Mouse (Mus musculus) v-Abl transformed pro-B cells (cell line): ENCODE results near the gene Mast4.

Experiments
- in situ Hi-C, 2 experiments: fragments of 400-800 bp; cut with MboI; formaldehyde crosslinking; loops; one replicate each; pipeline ENCODE4 v1.15.1; 2025; ENCODE audit not compliant: unreplicated experiment in 2 of 2

The Mast4 gene

DNA sequence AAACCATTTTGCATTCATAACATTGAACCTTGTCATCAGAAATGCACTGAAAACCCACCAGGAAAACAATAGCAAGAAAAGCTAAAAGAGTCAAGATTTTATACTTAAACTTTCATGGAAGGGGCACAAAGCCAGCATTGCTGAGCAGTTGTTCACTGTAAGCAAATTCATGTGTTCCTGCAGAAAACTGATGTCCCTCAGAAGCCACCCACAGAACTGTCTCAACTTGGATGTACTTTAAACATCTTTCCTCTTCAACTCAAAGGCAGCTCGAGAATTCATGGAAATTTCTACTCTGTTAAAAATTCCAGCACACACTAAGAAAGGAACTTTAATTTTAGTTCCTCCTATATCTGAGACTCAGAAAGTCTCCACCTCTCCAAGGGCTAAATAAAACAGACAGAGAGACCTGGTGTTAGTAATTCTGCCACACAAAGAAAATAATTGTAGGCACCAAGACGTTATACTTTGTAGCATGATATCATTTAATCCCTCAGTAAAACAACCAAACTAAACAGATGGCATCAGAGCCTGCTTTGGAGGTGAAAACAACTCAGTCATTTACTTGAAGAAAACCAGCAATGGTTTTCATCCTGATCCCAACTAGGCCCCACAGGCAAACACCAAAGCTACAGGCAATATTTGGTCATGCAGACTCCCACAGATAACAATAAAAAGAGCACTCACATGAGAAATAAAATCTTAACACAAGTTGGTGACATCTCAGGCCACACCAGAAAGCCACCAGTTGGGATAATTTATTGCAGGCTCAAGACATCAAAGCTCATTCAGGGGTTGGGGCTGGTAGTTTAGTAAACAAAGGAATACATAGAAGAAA is 134.3 kb downstream of the Mast4 start:
- in situ Hi-C loops = loop anchor here in 1 of 2 experiments (25.0 kb wide), 1 partner anchor 887 kb away; no protein-coding TSS in a partner anchor

DNA sequence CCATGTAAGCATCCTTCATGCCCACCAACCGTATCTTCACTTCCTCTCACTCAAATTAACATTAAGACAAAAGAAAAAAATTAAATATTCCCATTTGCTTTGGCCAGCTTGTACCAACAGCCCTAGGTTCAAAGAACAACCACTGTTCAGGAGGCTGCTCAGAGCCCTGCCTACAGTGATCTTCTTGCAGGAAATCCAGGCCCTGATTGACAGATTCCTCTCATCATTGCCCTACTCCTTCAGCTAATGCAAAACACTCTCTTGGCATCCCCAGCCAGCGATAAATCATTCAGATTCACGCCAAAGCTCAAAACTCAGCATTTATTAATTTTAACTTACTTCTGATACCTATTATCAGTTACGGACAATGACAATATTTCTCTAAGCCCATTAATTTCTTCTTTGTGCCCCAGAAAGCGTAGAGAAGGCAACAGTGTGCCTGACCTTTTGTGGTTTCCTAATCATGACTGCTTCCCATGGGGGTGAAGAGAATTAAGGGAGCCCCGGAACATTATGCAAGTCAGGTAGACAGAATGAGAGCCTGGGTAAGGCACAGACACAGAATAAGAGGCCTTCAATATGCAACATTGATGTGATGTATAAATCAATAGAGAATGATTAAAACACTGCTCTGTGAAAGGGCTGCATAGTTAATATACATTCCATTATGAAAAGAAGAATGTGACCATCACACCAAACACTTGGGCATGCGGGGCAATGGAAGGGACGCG is 135.9 kb downstream of the Mast4 start:
- in situ Hi-C loops = loop anchor here in 1 of 2 experiments (25.0 kb wide), 1 partner anchor 889 kb away; no protein-coding TSS in a partner anchor

DNA sequence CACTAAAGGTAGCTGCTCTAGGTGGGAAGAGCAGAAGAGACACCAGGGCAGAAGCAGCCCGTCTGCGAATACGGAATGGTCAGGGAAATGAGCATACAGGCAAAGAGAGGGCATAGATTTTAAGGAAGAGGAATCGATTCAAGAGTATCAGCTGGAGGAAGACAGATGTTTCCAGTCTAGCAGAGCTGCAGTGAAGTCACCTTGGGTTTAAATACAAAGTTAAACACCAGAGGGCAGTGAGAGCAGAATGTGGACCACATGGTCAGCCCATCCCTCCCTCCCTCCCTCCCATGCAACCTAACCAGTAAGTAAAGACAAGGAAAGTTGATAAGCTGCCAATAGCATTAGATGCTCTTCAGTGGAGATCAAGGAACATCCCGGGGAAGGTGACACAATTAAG is 138.0 kb downstream of the Mast4 start:
- in situ Hi-C loops = loop anchor here in 1 of 2 experiments (25.0 kb wide), 1 partner anchor 891 kb away; no protein-coding TSS in a partner anchor

DNA sequence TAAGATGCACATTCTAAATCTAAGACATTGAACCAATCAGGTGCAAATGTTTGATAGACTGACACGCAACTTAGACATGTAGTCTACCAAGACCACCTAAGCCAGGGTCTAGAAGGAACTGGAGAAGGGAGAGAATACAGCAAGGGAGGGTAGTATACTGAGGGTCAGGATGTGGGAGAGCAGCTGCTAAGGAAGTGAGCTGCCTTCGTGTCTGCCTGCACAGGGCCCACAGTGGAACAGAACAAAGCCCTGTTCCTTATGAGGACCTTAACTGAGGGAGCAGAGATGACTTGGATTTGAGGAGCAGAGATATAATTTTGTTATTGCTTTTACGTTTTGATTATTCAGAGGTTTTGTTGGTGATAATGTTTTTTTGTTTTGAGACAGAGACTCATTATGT is 138.4 kb downstream of the Mast4 start:
- in situ Hi-C loops = loop anchor here in 1 of 2 experiments (25.0 kb wide), 1 partner anchor 891 kb away; no protein-coding TSS in a partner anchor

DNA sequence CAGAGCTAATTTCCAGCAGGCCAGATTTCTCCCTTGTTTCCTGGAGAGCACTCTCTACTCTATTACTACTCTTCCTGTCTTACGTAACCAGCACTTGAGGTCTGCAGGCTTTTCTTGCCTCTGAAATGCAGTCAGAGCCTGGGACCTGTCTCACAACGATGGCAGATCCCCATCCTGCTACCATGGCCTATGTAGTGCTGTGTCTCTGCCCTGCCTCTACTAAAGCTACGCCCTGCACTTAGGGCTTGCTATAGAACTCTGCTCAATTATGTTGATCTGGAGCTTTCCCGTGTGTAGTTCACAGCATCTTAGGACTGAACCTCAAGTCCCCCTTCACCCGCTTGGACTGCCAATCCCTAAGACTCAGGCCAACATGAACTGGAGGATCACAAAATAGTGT is 150.7 kb downstream of the Mast4 start:
- in situ Hi-C loops = loop anchor here in 1 of 2 experiments (25.0 kb wide), 1 partner anchor 904 kb away; no protein-coding TSS in a partner anchor

DNA sequence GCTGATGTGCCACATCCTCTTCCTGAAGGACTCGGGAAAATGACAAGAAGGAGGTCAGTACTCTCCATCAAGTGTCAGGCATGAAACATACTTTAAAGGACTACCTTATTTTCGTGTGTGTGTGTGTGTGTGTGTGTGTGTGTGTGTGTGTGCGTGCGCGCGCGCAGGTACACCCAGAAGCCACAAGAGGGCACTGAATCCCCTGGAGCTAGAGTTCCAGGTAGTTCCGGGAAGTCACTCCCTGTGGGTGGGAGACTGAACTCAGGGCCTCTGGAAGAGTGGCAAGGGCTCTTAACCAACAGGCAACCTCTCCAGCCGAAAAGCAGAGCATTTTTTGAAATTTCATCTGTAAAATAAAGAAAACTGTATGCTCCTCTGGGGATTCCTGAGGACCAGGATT is 152.5 kb downstream of the Mast4 start:
- in situ Hi-C loops = loop anchor here in 1 of 2 experiments (25.0 kb wide), 1 partner anchor 905 kb away; no protein-coding TSS in a partner anchor

DNA sequence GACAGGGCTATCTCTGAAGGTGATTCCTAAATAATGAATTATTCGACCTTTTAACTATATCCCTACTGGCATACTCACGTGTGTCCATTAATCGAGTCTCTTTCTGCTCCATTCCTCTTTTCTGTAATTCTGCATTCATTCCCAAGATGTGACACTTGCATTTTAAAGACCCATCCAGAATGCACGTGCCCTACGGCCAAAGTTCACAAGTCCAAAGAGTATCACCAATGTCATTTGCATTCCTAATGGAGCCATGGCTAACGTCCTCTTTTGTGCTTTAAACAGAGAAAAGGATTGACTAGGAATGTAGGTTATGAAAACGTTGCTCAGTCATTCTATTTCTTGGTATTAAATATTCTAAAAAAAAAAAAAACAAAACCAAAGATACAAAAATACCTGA is 157.4 kb downstream of the Mast4 start:
- in situ Hi-C loops = loop anchor here in 1 of 2 experiments (25.0 kb wide), 1 partner anchor 910 kb away; no protein-coding TSS in a partner anchor

DNA sequence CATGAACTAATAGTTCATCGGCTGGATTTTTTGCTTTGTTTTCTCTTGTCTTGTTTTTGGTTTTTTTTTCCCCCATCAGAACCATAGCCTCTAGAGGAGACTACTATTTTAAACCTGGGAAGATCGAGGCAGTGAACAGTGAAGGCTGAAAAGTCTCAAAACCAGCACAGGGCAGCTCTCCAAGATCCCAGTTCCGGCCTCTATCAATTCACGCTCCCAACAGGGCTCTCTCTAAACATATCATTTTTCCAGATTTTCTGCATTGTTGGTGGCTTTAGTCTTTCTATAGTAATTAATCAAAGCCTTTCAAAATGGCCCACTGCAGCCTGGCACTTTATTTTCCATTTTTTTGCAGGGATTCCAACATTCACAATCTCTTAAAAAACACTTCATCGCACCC is 159.9 kb downstream of the Mast4 start:
- in situ Hi-C loops = loop anchor here in 1 of 2 experiments (5.0 kb wide), 1 partner anchor 463 kb away; no protein-coding TSS in a partner anchor

DNA sequence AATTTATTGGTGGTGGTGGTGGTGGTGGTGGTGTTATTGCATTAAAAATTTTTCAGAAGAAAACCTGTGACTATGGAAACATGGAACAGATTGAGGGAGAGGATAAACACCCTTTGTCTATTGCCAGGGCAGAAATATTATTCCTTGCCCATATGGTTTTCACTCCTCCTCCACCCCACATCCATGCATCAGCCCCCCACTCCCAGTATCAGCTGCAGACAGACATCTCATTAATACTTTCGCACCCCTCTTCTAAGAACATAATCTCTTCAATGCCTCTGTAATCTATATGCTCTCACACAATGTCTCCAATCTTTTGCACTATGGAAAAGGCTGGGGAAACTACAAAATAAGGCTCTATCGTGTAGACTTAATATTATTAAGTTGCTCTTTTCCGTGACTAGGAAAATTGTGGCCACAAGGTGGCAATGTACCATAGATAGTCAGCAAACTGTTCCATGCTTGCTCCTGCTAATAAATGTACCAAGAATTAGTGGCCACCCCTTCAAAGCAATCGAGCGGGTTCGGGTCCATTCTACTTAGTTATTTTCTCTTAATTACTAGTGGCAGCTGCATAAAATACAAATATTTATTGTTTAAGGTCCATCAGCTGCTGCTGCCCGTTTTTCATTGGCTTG is 160.6 kb downstream of the Mast4 start:
- in situ Hi-C loops = loop anchor here in 1 of 2 experiments (5.0 kb wide), 1 partner anchor 464 kb away; no protein-coding TSS in a partner anchor

DNA sequence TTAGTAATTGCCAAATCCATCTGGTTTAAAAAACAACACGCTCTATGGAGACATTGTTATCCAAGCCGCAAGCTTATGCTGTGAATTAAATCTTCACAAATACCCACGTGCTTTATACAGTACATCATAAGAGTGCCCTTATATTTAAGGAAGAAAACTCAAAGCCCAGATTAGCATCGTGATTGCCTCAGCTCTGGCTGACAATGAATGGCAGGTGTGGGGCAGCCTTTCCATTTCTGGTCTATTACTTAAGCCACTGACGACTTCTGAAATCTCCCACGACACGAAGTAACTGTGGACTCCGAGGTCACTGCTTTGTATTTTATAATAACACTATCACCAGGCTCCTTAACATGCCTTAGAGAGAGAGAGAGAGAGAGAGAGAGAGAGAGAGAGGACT is 182.4 kb downstream of the Mast4 start:
- in situ Hi-C loops = no loop called here

DNA sequence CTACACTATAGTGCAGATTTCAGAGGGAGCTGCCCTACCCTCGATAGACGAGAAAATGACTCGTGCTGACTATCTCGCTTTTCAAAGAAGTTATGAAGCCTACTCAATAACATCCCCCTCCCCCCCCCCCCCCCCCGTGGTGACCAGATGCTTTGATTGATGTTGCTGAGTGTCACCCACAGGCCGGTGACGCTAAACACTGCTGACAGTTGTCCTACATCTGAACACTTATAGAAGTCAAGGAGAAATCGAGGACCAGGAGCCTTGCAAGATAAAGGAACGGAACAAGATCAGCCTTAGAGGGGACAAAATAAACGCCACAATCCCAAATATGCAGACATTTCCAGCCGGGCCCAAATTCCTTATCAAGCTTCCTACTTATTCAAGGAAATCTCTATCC is 183.1 kb downstream of the Mast4 start:
- in situ Hi-C loops = no loop called here

DNA sequence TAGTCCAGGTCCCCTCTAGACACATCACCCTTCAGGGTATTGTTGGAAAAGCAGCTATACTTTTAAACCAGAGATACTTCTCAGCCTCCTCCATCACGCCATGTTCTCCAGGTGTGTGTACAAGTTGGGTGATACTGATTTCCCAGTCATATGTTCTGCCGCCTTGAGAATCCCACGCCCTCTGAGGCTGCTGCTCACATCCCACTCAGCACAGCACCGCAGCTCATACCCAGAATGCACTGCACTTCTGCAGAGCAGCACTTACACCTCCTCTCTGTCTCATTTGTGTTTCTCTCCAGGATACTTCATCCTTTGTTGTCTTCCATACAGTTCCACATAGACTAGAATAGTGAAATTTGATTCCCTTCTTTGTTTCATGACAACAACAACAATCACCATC is 183.6 kb downstream of the Mast4 start:
- in situ Hi-C loops = no loop called here

DNA sequence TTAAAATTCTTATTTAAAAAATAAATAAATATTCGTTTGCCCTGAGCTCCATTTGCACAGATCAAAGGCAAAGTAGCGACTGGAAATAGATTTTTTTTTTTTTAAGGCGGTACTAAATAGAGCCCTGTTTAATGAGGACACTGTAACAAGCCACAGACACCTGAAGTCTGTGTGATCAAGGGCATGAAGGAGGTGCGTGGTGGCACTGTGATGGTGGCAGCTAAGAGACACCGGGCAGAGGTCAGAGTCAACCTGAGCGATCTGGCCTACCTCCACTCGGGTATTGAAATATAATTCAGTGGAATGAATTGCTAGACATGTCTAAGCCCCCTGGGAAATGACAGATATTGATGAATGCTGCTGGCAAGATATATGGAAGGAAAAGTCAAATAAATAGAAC is 184.9 kb downstream of the Mast4 start:
- in situ Hi-C loops = no loop called here

DNA sequence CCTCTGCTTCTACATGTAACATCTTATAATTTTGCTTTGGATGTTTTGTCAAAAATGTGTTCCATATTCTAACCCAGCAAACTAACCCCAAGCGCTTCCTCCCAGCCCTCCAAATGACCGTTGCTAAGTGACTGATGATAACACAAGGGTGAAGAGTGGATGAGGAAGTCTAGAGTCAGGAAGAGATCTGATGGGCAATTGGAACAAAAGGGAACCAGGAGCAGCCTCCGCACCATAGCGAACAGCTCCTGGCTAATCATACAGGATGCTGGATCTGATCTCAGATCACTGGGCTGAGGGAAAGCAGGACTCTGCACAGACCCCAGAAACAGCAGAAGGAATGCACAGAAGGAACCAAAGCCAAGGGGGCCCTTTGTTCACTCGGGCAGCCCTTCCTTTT is 190.0 kb downstream of the Mast4 start:
- in situ Hi-C loops = no loop called here

DNA sequence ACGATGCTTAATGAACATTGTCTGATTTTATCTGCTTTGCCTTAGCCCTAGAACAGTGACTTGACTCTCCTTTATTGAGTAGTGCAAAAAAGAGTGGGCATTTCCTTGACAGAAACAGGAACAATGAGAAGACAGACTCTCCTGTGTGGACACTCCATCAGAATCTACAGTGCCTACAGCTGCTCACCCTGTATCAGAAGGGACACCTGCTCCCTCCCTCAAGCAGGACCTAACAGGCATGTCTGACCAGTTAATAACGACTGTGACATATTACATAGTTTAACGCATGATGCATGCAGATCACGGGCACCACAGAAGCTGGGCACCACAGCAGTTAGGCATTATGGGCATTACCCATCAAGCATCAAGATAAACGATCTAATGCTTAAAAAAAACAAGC is 193.0 kb downstream of the Mast4 start:
- in situ Hi-C loops = no loop called here

DNA sequence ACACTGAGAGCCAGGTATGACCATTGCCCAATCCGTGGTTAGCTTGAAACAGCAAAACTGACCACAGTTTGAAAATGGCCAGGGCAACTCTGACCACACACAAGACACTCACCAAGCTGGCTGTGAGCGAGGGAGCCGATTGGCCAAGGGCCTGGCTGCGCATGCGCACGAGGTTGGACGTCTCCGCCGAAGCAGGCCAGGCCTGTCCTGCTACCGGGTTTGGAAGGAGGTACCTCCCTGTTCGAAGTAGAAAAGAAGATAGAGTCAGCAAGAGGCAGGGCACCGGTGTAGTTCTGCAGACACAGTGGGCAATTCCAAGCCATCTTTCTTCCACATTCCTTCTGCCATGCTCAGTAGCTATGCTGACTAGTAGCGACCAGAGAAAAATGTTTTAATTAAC is 194.2 kb downstream of the Mast4 start:
- in situ Hi-C loops = no loop called here

DNA sequence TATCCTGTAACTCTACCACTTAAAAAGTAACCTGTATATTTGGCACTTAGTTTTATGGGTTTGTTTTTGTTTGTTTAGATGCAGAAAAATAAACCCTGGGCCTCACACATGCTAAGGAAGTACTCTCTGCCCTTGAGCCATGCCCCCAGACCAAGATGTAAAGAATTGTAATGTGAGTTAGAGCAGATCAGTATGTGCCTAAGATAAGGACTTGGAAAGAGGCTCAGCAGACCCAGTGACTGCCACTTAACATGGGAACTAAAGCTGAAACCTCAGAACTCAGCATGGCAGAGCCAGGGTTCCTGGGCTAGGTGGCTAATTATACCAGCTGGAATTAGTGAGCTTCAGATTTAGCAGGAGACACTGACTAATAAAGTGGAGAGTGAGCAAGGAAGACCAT is 196.0 kb downstream of the Mast4 start:
- in situ Hi-C loops = no loop called here

DNA sequence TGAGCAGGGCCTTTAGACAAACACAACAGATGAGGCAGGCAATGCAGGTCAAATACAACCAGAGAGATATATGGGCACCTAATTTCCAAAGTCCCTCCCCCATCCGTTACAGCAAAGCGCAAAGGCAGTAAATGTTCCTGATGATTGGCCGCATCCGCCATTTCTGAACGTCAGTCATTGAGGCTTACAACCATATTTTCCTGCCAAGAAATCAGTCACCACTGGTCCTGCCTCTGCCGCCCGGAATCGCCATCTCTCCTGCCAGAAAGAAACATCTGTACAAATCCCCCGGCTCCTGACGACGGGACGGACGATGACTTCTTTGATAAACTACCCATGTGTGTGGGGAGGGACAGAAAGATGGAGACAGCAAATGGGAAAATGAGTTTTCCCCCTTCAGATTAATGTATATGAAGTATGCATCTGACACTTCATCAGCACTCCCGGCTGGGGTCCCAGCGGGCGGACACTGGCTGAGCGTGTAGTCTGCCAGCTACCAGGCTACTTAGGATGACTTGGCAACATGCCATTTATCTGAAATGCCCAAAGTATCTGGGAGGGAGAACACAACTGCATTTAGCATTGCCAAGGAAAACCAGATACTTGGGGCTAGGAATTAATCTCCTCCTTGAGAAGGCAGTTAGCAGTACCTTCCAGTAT is 198.9 kb downstream of the Mast4 start:
- in situ Hi-C loops = no loop called here

DNA sequence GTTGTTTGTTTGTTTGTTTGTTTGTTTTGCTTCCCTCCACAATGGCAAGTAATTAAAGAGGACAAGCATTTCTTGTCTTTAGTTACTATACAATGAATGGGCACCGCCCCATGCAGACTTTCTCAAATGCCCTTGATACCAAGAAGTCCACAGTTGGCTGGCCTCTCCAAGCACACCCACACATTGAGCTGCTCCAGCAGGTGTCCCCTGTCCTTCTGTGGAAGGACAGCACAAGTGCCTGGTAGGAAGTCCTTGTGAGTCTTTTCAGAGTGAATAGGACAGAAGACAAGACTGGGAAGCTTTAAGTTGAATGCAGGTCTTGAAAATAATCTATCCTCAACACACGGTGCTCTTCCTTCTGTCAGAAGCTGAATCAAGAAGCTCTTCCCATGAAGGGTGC is 202.5 kb downstream of the Mast4 start:
- in situ Hi-C loops = no loop called here

DNA sequence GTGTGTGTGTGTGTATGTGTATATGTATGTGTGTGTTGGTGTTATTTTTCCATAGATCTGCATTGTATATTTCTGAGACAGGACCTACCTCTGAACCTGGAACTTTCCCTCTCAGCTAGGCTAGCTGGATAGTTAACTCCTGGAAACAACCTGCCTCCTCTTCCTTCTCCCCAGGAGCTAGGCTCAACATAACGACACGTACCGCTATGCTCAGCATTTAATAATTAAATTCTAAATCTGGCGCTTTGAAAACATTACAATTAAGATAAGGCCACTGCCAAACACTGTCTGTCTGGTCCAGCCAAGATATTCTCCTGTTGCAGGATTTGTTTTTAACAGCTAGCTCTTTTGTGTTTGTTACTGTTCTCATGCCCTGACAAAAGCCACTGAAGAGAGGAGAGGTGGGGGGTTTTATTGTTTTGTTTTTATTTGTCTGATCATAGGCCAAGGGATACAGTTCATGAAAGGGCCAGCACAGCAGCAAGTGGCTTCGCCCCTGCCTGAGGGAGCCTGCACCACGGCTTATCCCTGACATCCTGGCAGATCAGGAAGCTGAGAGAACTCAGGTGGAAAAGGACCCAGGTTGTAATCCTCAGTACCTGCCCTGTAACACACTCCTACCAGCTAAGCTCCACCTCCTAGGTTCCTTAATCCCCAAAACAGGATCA is 205.0 kb downstream of the Mast4 start:
- in situ Hi-C loops = no loop called here
